Mouse (Mus musculus) testis, adult 2 months (tissue): ENCODE results near the gene Bcl3. TPM values are rescaled to one million over a fixed set of nuclear protein-coding genes. Genes with fewer than 3 reads are reported as not detected.
A peak's percentile ranks its signal among the peaks of the same experiment; 100 is the strongest.
"Not testable (repeated sequence)": the region's sequence is repeated elsewhere in the genome, so short reads cannot be mapped to it uniquely, and the experiment has no call there.

ENCODE experiments used
- H3K27ac ChIP-seq: fragments of 200-500 bp; 2 replicates; pipeline ENCODE4 v1.5.1; 2012; ENCODE audit warnings: low read depth, low read length; ENCODE audit not compliant: control insufficient read depth, insufficient read depth
- H3K27me3 ChIP-seq: fragments of 200-500 bp; 2 replicates; pipeline ENCODE4 v1.6.1; 2012; ENCODE audit warnings: mild to moderate bottlenecking, low read length, moderate library complexity; ENCODE audit not compliant: control insufficient read depth, insufficient read depth
- H3K36me3 ChIP-seq: fragments of 200-500 bp; 2 replicates; pipeline ENCODE4 v1.6.1; 2012; ENCODE audit warnings: mild to moderate bottlenecking, low read length; ENCODE audit not compliant: control insufficient read depth, insufficient read depth
- H3K4me1 ChIP-seq: fragments of 200-500 bp; 2 replicates; pipeline ENCODE4 v1.6.1; 2012; ENCODE audit warnings: low read length; ENCODE audit not compliant: control insufficient read depth, insufficient read depth
- H3K4me3 ChIP-seq: fragments of 200-500 bp; 2 replicates; pipeline ENCODE4 v1.5.1; 2012; ENCODE audit warnings: low read depth, mild to moderate bottlenecking, low read length, moderate library complexity, mixed read lengths; ENCODE audit not compliant: control insufficient read depth
- CTCF ChIP-seq: fragments of 200-500 bp; IDR thresholded peaks from 2 replicates; pipeline ENCODE4 v1.5.1; 2012; ENCODE audit warnings: low read depth, mild to moderate bottlenecking, inconsistent platforms, low read length, moderate library complexity; ENCODE audit not compliant: control insufficient read depth, insufficient read depth, insufficient replicate concordance
- POLR2A ChIP-seq: fragments of 200-500 bp; IDR thresholded peaks from 2 replicates; pipeline ENCODE4 v1.6.1; 2012; ENCODE audit warnings: low read depth, mild to moderate bottlenecking, inconsistent platforms, low read length, moderate library complexity; ENCODE audit not compliant: control insufficient read depth
- polyA plus RNA-seq: library from polyadenylated mRNA; depleted of rRNA; stranded (reverse); fragments of >200 nt; gene quantifications from 2 replicates; pipeline ENCODE4 v1.2.3, GENCODE M21; 2012

The Bcl3 gene
- polyA plus RNA-seq, 1 experiment, result 4.4 TPM

DNA sequence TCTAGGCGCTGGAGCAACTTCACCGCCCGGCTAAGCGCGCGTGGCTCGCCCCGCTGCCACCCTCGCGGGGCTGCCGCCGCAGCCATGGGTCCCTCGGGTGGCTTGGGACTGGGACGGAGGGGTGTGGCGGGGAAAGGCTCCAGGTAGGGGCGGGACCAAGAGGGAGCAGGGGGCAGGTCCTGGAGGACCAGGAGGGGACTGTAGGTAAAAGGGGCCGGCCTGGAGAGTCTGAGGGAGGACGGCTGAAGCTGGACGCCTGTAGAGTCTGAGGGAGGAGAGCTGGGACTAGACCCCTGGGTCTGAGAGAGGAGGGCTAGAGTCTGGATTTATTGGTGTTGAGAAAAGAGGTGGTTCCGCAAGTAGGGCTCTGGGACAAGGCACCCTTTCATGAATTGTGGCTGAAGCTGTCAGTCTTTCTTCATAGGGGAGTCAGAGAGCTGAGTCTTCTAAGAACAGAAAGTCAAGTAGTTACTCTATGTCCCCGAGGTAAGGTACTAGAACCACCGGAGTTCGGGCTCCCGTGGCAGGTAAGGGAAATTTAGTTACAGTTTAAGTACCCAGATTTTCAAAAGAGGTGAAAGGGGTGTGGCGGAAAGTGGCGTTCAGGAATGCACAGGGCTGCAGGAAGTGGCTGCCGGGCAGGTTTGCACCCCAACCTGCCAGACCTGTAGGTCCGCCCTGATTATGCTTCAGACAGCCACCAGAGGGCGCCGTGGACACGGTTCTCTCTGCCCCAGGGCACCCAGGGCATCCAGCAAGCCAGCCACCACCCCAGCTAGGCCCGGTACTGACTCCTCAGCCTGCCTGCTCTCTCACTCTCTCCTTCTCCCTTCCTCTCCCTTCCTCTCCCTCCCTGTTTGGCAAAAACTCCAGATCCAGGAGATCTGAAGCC is 25.6 kb downstream of the Bcl3 start, which contains the start of gene Cblc:
TSS of gene Cblc (minus strand) at position 113 of the 892 bp plus-strand sequence.
- Histone ChIP-seq H3K27ac (no peak within 1 kb of the TSS), H3K4me3 (no peak within 1 kb of the TSS), H3K27me3 (no peaks in the 10 kb centered on the region; the same call in 1 of the 2 replicates), H3K4me1 (peaks cover 5% of the 10 kb centered on the region), H3K36me3 (no peaks in the 10 kb centered on the region)
- TF ChIP-seq CTCF (peak; percentile 95), POLR2A (no peak)

DNA sequence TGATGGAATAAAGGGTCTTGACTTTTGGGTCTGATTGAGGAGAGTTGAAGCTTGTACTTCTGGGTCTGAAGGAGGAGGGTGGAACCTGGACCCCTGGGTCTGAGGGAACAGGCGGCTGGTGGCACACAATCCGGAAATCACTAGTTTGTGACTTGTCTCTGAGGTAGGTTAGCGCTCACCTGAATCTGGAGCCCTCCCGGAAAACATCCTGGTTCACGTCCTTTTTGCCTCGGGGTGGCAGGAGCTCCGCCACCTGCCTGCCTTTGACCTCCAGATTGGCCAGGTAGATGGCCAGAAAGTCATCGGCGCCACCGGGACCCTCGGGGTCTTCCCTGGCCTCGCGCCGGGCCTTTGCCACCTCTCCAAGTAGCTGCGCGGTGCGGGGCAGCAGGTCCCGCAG is 26.3 kb downstream of the Bcl3 start:
- no peak for TF ChIP-seq CTCF
- TF ChIP-seq POLR2A, result no peak
- Histone ChIP-seq H3K27ac (no peak overlapping the region), H3K36me3 (no peaks in the 10 kb centered on the region), H3K4me3 (no peak overlapping the region), H3K27me3 (no peaks in the 10 kb centered on the region; the same call in 1 of the 2 replicates), H3K4me1 (peaks cover 5% of the 10 kb centered on the region)

- no peaks in the 10 kb centered on the region for H3K36me3 ChIP-seq
Observed at GRCm38 (mm10) chr7:19795236-19795635, 27.3 kb downstream of the Bcl3 start.

DNA sequence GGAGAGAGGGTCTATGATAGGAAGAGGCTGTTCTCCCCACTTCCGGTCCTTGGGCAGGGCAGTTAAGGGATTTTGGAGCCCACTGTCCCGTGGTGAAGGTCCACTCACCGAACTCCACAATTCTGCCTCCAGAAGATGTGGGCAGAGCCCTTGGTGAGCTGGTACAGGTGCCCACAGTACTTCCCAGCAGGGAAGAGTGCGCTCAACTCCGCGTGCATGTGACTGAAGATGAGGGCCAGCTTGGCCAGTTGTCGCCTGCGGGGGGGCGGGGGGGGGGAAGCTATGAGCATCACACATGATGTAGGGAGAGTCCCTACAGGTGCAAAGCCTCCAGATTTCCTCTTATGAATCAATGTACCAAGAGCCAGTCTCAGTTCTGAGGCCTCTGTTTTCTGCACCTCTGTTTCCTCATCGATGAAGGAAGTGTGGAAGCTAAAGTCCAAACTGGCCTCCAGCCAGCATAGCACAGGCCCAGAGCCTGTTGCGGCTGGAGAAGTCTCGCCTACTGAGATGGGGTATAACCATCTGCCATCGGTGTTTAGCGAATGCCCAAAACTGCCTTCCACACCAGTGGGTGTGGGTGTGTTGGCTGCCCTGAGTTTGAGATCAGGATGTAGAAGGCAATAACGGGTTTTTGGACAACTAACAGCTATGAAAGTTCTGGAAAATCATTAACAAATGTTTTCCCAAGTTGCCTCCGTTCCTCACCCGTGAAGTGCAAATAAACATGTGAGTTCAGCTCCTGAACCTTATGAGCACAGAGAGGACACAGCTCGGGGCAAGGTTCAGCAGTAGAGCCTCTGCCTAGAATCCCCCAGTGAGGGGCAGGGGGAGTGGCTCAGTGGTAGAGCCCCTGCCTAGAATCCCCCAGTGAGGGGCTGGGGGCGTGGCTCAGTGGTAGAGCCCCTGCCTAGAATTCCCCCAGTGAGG is 29.6 kb downstream of the Bcl3 start:
- Histone ChIP-seq H3K27me3 (no peaks in the 10 kb centered on the region; the same call in 1 of the 2 replicates), H3K27ac (no peak overlapping the region), H3K4me1 (peaks cover 8% of the 10 kb centered on the region), H3K36me3 (no peaks in the 10 kb centered on the region), H3K4me3 (no peak overlapping the region)
- TF ChIP-seq POLR2A (no peak), CTCF (no peak)

More at GRCm38 (mm10) chr7:19795236-19795635, 27.3 kb downstream of the Bcl3 start:
- peaks cover 5% of the 10 kb centered on the region for H3K4me1 ChIP-seq
- no peaks in the 10 kb centered on the region; the same call in 1 of the 2 replicates for H3K27me3 ChIP-seq
- H3K4me3 ChIP-seq, result no peak overlapping the region
- no peak overlapping the region for H3K27ac ChIP-seq
- TF ChIP-seq CTCF (no peak), POLR2A (no peak)

- H3K4me3 ChIP-seq, H3K36me3 ChIP-seq, H3K4me1 ChIP-seq, H3K27me3 ChIP-seq, H3K27ac ChIP-seq: not testable (repeated sequence)
Observed at GRCm38 (mm10) chr7:19791504-19791903, 31.1 kb downstream of the Bcl3 start.

- peak overlapping the region; percentile 57 for H3K4me3 ChIP-seq
- H3K27ac ChIP-seq, result no peak overlapping the region
- TF ChIP-seq CTCF (peak; percentile 98), POLR2A (no peak)
- H3K4me1 ChIP-seq, result peaks cover 3% of the 10 kb centered on the region; the same call in 1 of the 2 replicates
- no peaks in the 10 kb centered on the region for H3K27me3 ChIP-seq
- H3K36me3 ChIP-seq, result no peaks in the 10 kb centered on the region
Observed at GRCm38 (mm10) chr7:19789904-19790347, 32.6 kb downstream of the Bcl3 start.

DNA sequence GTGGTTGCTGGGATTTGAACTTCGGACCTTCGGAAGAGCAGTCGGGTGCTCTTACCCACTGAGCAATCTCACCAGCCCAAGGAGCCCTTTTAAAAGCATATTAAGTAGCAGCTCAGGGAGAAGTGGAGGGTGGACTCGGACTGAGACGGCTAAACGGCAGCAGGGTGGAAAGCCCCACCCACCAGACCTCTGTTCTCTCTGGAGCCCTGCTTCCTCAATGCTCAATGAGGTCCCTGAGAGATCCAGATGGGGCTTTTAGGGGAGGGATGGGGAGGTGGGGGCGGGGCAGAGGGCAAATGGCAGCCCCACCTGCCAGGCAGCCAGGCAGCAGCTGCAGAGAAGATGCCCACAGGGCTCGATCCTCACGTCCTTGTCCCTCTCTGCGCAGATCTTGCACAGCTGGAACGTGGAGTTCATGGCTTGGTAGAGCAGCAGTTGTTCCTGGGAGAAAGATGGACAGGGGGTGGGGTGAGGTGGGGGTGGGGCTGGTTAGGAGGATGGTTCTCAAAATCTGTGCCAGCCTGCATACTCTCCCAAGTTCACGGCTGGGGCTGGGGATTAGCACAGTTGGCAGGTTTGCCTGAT is 36.6 kb downstream of the Bcl3 start:
- Histone ChIP-seq H3K4me1 (peaks cover 3% of the 10 kb centered on the region; the same call in 1 of the 2 replicates), H3K4me3 (no peak overlapping the region), H3K27me3 (no peaks in the 10 kb centered on the region), H3K27ac (no peak overlapping the region), H3K36me3 (no peaks in the 10 kb centered on the region)
- TF ChIP-seq POLR2A (no peak), CTCF (no peak)
